Comparison of ENCODE assay signal across 17 mouse cellular contexts in genomic region chr11:96692250-96692649, GRCm38 (mm10).
DNase-seq lines count a peak whose midpoint lies in the region; TF ChIP-seq lines count a peak whose summit lies in the region.
"Had no signal": no experiment of that assay in that cellular context is flagged by ENCODE, and none has a peak within 500 bp of the region (broad histone marks: within the 10 kb centered on the region; RNA-seq: fewer than 3 reads in every experiment).

No protein-coding gene starts in this region.

- peaks cover 27% of the 10 kb centered on the region for H3K36me3 ChIP-seq in E14TG2a.4 (ENCODE audit: insufficient read depth, low read length)
- no peaks in the 10 kb centered on the region for H3K36me3 ChIP-seq in heart, embryonic 10.5 days
- H3K36me3 ChIP-seq: embryonic facial prominence, embryonic 10.5 days; embryonic facial prominence, embryonic 12.5 days; G1E had no signal

- H3K27me3 ChIP-seq in E14TG2a.4 (ENCODE audit: insufficient read depth, low read length) = no peaks in the 10 kb centered on the region
- H3K27me3 ChIP-seq in heart, embryonic 10.5 days (ENCODE audit: insufficient read depth, poor library complexity, severe bottlenecking) = peaks cover 9% of the 10 kb centered on the region
- H3K27me3 ChIP-seq: embryonic facial prominence, embryonic 12.5 days; Patski had no signal

- WGBS in heart, embryonic 10.5 days = 72% methylated on average over 5 of the region's 5 CpGs

- peak; percentile 62 for TF ChIP-seq CTCF in E14TG2a.4 (conservative IDR thresholded peaks at IDR 0.05; ENCODE audit: low read length)

- H3K9me3 ChIP-seq in E14TG2a.4 (ENCODE audit: low read length) = no peaks in the 10 kb centered on the region
- no peaks in the 10 kb centered on the region for H3K9me3 ChIP-seq in heart, embryonic 10.5 days
- H3K9me3 ChIP-seq: embryonic facial prominence, embryonic 10.5 days; embryonic facial prominence, embryonic 12.5 days; G1E had no signal

- H3K27ac ChIP-seq in heart, embryonic 10.5 days = no peak overlapping the region
- H3K27ac ChIP-seq: embryonic facial prominence, embryonic 10.5 days; embryonic facial prominence, embryonic 12.5 days had no signal

- peaks cover 66% of the 10 kb centered on the region for H3K4me1 ChIP-seq in E14TG2a.4 (replicated peaks; ENCODE audit: low read depth, low read length)
- H3K4me1 ChIP-seq in heart, embryonic 10.5 days = no peaks in the 10 kb centered on the region

- DNase-seq in ES-CJ7 (ENCODE audit: low read depth, low spot score) = peak; percentile 36
- DNase-seq in R1 (ENCODE audit: low read depth, low spot score) = peak; percentile 74
- no peak for DNase-seq in cerebellum, postnatal 14 days
- DNase-seq in spleen, postnatal 36 days (ENCODE audit: low spot score in 2 of 2) = no peak
- DNase-seq in heart, embryonic 10.5 days (ENCODE audit: low spot score) = no peak
- DNase-seq: adrenal gland, adult 8-10 months; adrenal gland, postnatal 14 days; adrenal gland, postnatal 36 days; cerebellum, adult 11-12 months; cerebellum, adult 2 months; cerebellum, adult 9-10 months; cerebellum, postnatal 10 days had no signal

- peak overlapping the region; percentile 76 for H3K4me3 ChIP-seq in E14TG2a.4 (replicated peaks; ENCODE audit: low read length)
- H3K4me3 ChIP-seq in heart, embryonic 10.5 days = no peak overlapping the region
- H3K4me3 ChIP-seq: embryonic facial prominence, embryonic 10.5 days; embryonic facial prominence, embryonic 12.5 days had no signal

Comparison
In these comparisons a context has a peak if more than half of its experiments do, and no peak if none do; other contexts are left out.
1. DNase-seq: peak in ES-CJ7 (single experiment) and R1 (single experiment); none in cerebellum, postnatal 14 days (0 of 2), spleen, postnatal 36 days (0 of 2) and heart, embryonic 10.5 days (single experiment).